Mouse (Mus musculus): ENCODE data around the gene Rps6ka2.
"Not testable (repeated sequence)": the region's sequence is repeated elsewhere in the genome, so short reads cannot be mapped to it uniquely, and the experiment has no call there.

The Rps6ka2 gene

GRCm38 (mm10) chr17:7170304-7171295 lies 685 bp downstream of the Rps6ka2 start:
- no peak for DNase-seq (ENCODE audit: extremely low spot score)

GRCm38 (mm10) chr17:7173331-7174028 lies 3.6 kb downstream of the Rps6ka2 start:
- DNase-seq (ENCODE audit: extremely low spot score): no peak

GRCm38 (mm10) chr17:7175293-7175692 lies 5.4 kb downstream of the Rps6ka2 start:
- DNase-seq (ENCODE audit: extremely low spot score): no peak

- DNase-seq (ENCODE audit: extremely low spot score): no peak
These were observed 6.5 kb downstream of the Rps6ka2 start for GRCm38 (mm10) chr17:7176394-7176793.

GRCm38 (mm10) chr17:7178196-7178595 lies 8.3 kb downstream of the Rps6ka2 start:
- DNase-seq (ENCODE audit: extremely low spot score): no peak

- no peak for DNase-seq (ENCODE audit: extremely low spot score)
These were observed 12.3 kb downstream of the Rps6ka2 start for GRCm38 (mm10) chr17:7182187-7182586.

GRCm38 (mm10) chr17:7187037-7187436 lies 17.1 kb downstream of the Rps6ka2 start:
- not testable (repeated sequence) for DNase-seq (ENCODE audit: extremely low spot score)

- DNase-seq (ENCODE audit: extremely low spot score): no peak
These were observed 19.5 kb downstream of the Rps6ka2 start for GRCm38 (mm10) chr17:7189425-7189824.

GRCm38 (mm10) chr17:7189975-7190374 lies 20.1 kb downstream of the Rps6ka2 start:
- no peak for DNase-seq (ENCODE audit: extremely low spot score)

GRCm38 (mm10) chr17:7194140-7194840 lies 24.4 kb downstream of the Rps6ka2 start:
- no peak for DNase-seq (ENCODE audit: extremely low spot score)

GRCm38 (mm10) chr17:7197121-7197925 lies 27.4 kb downstream of the Rps6ka2 start:
- DNase-seq (ENCODE audit: extremely low spot score): no peak

- DNase-seq (ENCODE audit: extremely low spot score): peak; percentile 41
These were observed 35.0 kb downstream of the Rps6ka2 start for GRCm38 (mm10) chr17:7204771-7205406.

- no peak for DNase-seq (ENCODE audit: extremely low spot score)
These were observed 36.7 kb downstream of the Rps6ka2 start for GRCm38 (mm10) chr17:7206434-7207145.

GRCm38 (mm10) chr17:7210648-7211047 lies 40.7 kb downstream of the Rps6ka2 start:
- peak; percentile 29 for DNase-seq (ENCODE audit: extremely low spot score)

- no peak for DNase-seq (ENCODE audit: extremely low spot score)
These were observed 42.0 kb downstream of the Rps6ka2 start for GRCm38 (mm10) chr17:7211893-7212292.

GRCm38 (mm10) chr17:7213214-7213613 lies 43.3 kb downstream of the Rps6ka2 start:
- DNase-seq (ENCODE audit: extremely low spot score): no peak

- DNase-seq (ENCODE audit: extremely low spot score): no peak
These were observed 44.1 kb downstream of the Rps6ka2 start for GRCm38 (mm10) chr17:7214061-7214460.

GRCm38 (mm10) chr17:7217791-7218329 lies 47.9 kb downstream of the Rps6ka2 start:
- DNase-seq (ENCODE audit: extremely low spot score): no peak

GRCm38 (mm10) chr17:7218396-7218795 lies 48.5 kb downstream of the Rps6ka2 start:
- DNase-seq (ENCODE audit: extremely low spot score): no peak
